Mouse (Mus musculus): ENCODE data around the gene Tex45. TPM values are rescaled to one million over a fixed set of nuclear protein-coding genes. Genes with fewer than 3 reads are reported as not detected.

The Tex45 gene
- polyA plus RNA-seq, 1 experiment, result not detected

DNA sequence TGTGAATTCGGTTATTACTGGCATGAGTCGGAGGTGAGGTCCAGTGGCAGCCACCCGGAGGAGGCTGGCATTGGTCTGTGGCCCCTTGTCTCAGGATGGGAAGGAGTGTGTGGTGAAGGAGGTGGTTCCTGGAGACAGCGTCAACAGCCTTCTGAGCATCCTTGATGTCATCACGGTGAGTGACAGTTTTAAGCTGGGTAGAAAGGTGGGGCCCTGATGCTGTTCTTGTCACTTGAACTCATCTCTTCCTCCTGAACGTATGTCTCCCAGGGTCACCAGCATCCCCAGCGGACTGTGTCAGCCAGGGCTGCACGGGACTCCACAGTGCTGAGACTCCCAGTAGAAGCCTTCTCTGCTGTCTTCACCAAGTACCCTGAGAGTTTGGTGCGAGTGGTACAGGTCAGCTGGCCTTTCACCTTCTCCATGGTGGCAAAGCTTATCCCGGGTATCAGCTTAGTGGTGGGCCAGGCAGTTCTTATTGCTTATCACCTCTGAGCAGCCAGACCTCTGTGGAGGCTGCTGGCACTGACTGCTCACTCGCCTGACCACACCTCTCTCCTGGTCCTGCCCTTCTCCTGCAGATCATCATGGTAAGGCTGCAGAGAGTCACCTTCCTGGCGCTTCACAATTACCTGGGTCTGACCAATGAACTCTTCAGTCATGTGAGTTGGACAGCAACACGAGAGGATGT is 51.5 kb downstream of the Tex45 start:
- Histone ChIP-seq H3K4me3 (ENCODE audit: insufficient read depth, low read length) (no peak overlapping the region), H3K27ac (ENCODE audit: insufficient read depth, low read depth, low read length) (no peak overlapping the region), H3K4me1 (ENCODE audit: control insufficient read depth, insufficient read depth, low read length) (peaks cover 3% of the 10 kb centered on the region; the same call in 1 of the 2 replicates)
- no peak for TF ChIP-seq POLR2A (IDR thresholded peaks at IDR 0.05; ENCODE audit: borderline replicate concordance, low read depth, low read length)
- no peak for TF ChIP-seq CTCF (IDR thresholded peaks at IDR 0.05; ENCODE audit: low read depth, low read length)

DNA sequence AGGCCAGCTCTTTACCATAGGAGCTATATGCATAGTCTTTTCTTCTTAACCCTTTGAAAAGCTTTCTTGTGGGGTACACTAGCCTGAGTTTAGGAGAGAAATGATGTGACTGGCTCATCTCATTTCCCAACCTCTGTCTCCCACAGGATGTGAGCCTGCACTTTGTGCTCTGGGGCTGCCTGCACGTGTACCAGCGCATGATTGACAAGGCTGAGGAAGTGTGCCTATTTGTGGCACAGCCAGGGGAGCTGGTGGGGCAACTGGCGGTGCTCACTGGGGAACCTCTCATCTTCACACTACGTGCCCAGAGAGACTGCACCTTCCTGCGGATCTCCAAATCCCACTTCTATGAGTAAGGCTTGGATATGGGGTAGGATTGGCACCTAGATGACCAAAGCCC is 60.2 kb downstream of the Tex45 start:
- Histone ChIP-seq H3K4me3 (ENCODE audit: insufficient read depth, low read length) (no peak overlapping the region), H3K4me1 (ENCODE audit: control insufficient read depth, insufficient read depth, low read length) (no peaks in the 10 kb centered on the region), H3K27ac (ENCODE audit: insufficient read depth, low read depth, low read length) (no peak overlapping the region)
- TF ChIP-seq CTCF (IDR thresholded peaks at IDR 0.05; ENCODE audit: low read depth, low read length), result no peak
- TF ChIP-seq POLR2A (IDR thresholded peaks at IDR 0.05; ENCODE audit: borderline replicate concordance, low read depth, low read length), result no peak

DNA sequence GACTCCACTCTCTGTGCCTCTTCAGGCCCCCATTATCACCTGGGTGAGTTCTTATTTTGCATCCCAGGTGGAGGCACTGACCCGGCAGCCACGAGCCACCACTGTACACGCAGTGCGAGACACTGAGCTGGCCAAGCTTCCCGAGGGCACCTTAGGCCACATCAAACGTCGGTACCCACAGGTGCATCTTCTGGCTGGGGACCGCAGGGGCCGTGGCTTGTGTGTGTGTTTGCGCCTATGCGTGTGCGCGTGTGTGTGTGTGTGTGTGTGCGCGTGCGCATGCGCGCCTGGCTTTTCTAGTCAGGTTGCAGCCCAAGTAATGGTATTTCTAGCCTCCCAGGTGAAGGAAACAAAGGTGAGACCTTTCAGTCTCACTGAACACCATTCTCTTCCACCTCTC is 61.3 kb downstream of the Tex45 start:
- TF ChIP-seq CTCF (IDR thresholded peaks at IDR 0.05; ENCODE audit: low read depth, low read length) (no peak), POLR2A (IDR thresholded peaks at IDR 0.05; ENCODE audit: borderline replicate concordance, low read depth, low read length) (no peak)
- Histone ChIP-seq H3K4me1 (ENCODE audit: control insufficient read depth, insufficient read depth, low read length) (no peaks in the 10 kb centered on the region), H3K27ac (ENCODE audit: insufficient read depth, low read depth, low read length) (no peak overlapping the region), H3K4me3 (ENCODE audit: insufficient read depth, low read length) (no peak overlapping the region)

DNA sequence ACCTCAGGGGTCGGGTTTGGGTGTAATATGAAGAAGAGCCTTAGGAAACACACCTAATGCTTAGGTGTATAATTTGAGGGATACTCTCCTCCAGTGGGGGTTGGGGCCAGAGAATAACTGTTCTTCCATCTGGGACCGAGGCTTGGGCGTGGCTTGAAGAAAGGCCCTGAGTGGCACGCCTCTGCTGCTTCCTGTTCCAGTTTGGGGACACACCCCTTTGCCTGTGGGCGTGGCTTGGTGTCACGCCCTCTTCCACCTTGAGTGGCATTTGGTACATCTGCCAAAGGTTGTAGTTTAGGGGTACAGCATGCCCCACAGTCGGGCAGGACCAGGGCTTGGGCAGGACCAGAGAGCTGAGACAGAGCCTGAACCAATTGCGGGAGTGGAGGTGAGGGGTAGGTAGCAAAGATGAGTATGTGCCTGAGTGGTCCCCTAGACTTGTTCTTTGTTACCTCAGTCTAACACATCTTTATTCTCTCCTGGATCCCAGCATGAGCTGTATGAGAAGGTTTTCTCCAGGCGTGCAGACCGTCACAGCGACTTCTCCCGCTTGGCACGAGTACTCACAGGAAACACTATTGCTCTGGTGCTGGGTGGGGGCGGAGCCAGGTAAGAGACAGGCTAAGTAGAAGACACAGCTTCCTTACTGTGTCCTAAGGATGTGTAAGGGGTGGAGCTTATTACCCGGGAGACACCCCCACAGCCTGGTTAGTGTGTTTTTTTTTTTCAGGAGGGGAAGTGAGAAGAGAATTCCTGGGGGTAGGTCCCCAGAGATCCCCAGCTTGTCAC is 65.6 kb downstream of the Tex45 start:
- no peak overlapping the region for H3K27ac ChIP-seq (ENCODE audit: insufficient read depth, low read depth, low read length)
- H3K4me3 ChIP-seq (ENCODE audit: insufficient read depth, low read length), result no peak overlapping the region
- TF ChIP-seq CTCF (IDR thresholded peaks at IDR 0.05; ENCODE audit: low read depth, low read length) (no peak), POLR2A (IDR thresholded peaks at IDR 0.05; ENCODE audit: borderline replicate concordance, low read depth, low read length) (no peak)
- no peaks in the 10 kb centered on the region for H3K4me1 ChIP-seq (ENCODE audit: control insufficient read depth, insufficient read depth, low read length)

Other genes starting within 250 kb of the Tex45 start
- gene Insr, start 191.2 kb upstream of the Tex45 start, polyA plus RNA-seq (2012; ENCODE audit: insufficient read depth, insufficient read length, missing spikeins), result 20.8 and 24.0 TPM in 2 replicates
- gene A430078G23Rik, start 117.4 kb upstream of the Tex45 start, polyA plus RNA-seq (2012; ENCODE audit: insufficient read depth, insufficient read length, missing spikeins), result 0.70 and 1.1 TPM in 2 replicates
- 1.9 and 2.3 TPM in 2 replicates for gene Arhgef18, start 77.9 kb upstream of the Tex45 start, polyA plus RNA-seq (2012; ENCODE audit: insufficient read depth, insufficient read length, missing spikeins)
- 3.1 and 4.5 TPM in 2 replicates for gene Pex11g, start 3.2 kb upstream of the Tex45 start, polyA plus RNA-seq (2012; ENCODE audit: insufficient read depth, insufficient read length, missing spikeins)
- 17.1 and 20.8 TPM in 2 replicates for gene Zfp358, start 22.3 kb downstream of the Tex45 start, polyA plus RNA-seq (2012; ENCODE audit: insufficient read depth, insufficient read length, missing spikeins)
- 112 and 117 TPM in 2 replicates for gene Mcoln1, start 29.6 kb downstream of the Tex45 start, polyA plus RNA-seq (2012; ENCODE audit: insufficient read depth, insufficient read length, missing spikeins)
- 36.0 and 39.9 TPM in 2 replicates for gene Pnpla6, start 44.5 kb downstream of the Tex45 start, polyA plus RNA-seq (2012; ENCODE audit: insufficient read depth, insufficient read length, missing spikeins)
- not detected in 2 replicates for gene C330021F23Rik, start 97.1 kb downstream of the Tex45 start, polyA plus RNA-seq (2012; ENCODE audit: insufficient read depth, insufficient read length, missing spikeins)
- gene Camsap3, start 116.4 kb downstream of the Tex45 start, polyA plus RNA-seq (2012; ENCODE audit: insufficient read depth, insufficient read length, missing spikeins), result 3.1 and 5.5 TPM in 2 replicates
- gene Xab2, start 150.5 kb downstream of the Tex45 start, polyA plus RNA-seq (2012; ENCODE audit: insufficient read depth, insufficient read length, missing spikeins), result 32.3 and 36.4 TPM in 2 replicates
- 116 and 153 TPM in 2 replicates for gene Pet100, start 150.7 kb downstream of the Tex45 start, polyA plus RNA-seq (2012; ENCODE audit: insufficient read depth, insufficient read length, missing spikeins)
- gene Pcp2, start 154.7 kb downstream of the Tex45 start, polyA plus RNA-seq (2012; ENCODE audit: insufficient read depth, insufficient read length, missing spikeins), result not detected in 2 replicates
- 312 and 315 TPM in 2 replicates for gene Stxbp2, start 160.1 kb downstream of the Tex45 start, polyA plus RNA-seq (2012; ENCODE audit: insufficient read depth, insufficient read length, missing spikeins)
- not detected in 2 replicates for gene Retn, start 184.9 kb downstream of the Tex45 start, polyA plus RNA-seq (2012; ENCODE audit: insufficient read depth, insufficient read length, missing spikeins)
- gene Mcemp1, start 194.9 kb downstream of the Tex45 start, polyA plus RNA-seq (2012; ENCODE audit: insufficient read depth, insufficient read length, missing spikeins), result 2.0 and 3.1 TPM in 2 replicates
- 3.6 and 4.5 TPM in 2 replicates for gene Fcor, start 201.5 kb downstream of the Tex45 start, polyA plus RNA-seq (2012; ENCODE audit: insufficient read depth, insufficient read length, missing spikeins)
- gene Trappc5, start 205.4 kb downstream of the Tex45 start, polyA plus RNA-seq (2012; ENCODE audit: insufficient read depth, insufficient read length, missing spikeins), result 14.2 and 14.3 TPM in 2 replicates
- gene Fcer2a, start 223.3 kb downstream of the Tex45 start, polyA plus RNA-seq (2012; ENCODE audit: insufficient read depth, insufficient read length, missing spikeins), result not detected in 2 replicates
- not detected in 2 replicates for gene Clec4g, start 249.8 kb downstream of the Tex45 start, polyA plus RNA-seq (2012; ENCODE audit: insufficient read depth, insufficient read length, missing spikeins)